Mouse (Mus musculus) adrenal gland (tissue): ENCODE data around the gene Sgms2.

ENCODE experiments used
- intact Hi-C: fragments of 180-260 bp; cut with DNase I; formaldehyde crosslinking; loops from one replicate; pipeline ENCODE4 v1.15.1; 2025

The Sgms2 gene

DNA sequence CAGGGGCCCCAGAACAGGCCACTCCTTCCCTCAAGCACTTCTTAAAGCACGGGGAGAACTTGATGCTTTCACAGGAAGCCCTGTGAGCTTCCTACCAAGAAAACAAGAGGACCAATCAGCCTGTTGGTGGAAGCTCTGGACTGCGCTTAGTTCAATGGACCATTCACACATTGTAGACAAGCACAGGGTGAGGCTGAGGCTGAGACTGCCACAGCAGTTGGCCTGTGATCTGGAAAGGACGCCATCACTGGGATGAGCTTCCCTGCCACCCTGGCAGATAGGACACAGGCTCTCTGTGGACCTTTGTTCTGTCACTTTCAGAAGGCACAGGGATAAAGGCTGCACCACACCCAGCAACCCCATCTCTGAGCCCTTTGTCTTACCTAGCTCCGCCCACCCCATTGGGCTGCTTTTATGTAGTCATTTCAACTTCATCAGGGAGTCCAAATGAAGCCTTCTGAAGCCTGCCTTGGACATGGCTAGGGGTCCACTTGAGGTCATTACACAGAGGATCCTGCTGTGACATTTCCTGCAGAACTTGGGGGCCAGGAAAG lies 175.2 kb downstream of the Sgms2 start:
- intact Hi-C loops: no loop called here

DNA sequence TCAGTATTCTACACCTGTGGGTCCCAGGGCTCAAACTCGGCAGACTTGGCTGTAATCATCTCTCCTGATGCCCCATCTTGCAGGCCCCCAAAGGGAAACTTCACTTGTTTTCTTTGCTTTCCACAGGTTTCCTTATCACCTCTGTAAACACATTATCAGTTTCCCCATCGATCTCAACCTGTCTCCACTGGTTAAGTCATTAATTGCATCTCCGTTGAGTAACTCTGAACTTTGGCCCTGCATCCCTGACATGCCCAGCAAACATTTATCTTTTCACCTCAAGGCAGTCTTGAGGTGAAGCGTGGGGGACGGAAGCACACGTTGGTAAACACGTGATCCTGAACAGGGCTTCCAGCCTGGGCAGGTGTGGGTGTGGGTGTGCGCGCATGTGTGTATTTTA lies 178.9 kb downstream of the Sgms2 start:
- intact Hi-C loops: no loop called here

DNA sequence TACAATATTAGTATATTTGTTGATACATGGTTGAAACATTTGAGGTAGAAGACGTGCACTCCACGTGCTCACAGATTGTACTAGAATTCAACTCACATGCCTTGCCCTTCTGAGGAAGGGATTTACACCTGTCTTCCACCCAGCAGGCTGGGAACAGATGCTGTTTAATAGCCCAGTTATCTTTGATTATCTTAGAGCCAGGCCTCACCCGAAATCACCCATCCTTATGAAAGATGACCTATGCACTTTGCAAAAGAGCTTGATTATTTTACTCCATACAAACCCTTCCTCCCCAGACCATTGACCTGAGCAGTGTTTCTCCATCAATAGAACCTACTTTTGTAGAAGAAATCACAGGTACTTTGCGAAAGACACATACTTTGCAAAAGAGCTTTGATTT lies 180.6 kb downstream of the Sgms2 start:
- intact Hi-C loops: no loop called here

DNA sequence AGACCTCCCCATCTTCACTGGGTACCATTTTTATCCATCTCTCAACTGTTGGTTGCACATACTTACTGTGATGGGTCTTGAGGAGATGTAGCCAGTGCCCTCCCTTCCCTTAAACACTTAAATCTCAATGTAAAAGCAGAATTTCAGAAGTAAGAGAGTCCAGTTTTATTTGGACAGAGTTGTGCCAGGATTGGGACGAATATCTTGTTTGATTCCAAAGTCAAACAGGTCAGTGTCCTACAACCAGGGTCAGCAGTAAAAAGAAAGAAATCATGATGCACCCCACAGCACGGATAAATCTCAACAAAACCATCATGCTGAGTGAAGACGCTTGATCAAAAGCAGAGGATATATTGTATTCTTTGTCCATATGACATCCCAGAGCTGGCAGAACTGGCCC lies 183.4 kb downstream of the Sgms2 start:
- intact Hi-C loops: no loop called here

DNA sequence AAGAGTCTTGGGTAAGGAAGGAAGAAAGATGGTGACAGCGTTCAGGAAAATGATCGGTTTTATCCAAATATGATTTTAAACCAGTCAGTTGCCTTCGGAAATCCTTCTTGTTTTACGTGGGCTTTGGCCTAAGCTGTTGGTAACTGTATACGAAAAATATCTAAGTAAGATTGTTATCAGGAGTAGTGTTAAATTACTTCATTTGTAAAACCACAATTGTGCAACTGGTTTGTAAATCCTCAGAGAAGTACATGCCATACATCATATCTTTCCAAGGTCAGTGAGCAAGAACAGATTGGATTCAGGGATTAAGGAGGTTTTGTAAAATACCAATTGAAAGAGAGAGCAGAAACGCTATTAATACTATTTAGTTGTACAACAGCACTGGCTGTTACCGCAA lies 185.0 kb downstream of the Sgms2 start:
- intact Hi-C loops: no loop called here

DNA sequence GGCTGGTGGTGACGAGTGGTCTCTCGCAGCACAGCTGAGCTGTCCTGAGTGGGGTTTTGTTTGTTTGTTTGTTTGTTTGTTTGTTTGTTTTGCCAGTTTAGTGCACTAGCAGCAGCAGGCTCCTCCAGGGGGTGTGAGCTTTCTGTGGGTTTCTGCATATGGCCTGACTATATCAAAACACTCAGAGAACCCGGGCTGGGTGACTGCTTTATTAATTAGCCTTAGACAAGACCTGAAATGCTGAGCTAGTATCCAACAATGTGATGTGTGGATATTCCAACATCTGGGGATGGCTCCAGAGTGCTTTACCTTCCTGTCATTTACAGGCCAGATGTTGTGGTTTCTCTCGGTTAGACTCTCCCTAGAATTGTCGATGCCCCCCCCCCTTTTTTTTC lies 187.9 kb downstream of the Sgms2 start:
- intact Hi-C loops: no loop called here

DNA sequence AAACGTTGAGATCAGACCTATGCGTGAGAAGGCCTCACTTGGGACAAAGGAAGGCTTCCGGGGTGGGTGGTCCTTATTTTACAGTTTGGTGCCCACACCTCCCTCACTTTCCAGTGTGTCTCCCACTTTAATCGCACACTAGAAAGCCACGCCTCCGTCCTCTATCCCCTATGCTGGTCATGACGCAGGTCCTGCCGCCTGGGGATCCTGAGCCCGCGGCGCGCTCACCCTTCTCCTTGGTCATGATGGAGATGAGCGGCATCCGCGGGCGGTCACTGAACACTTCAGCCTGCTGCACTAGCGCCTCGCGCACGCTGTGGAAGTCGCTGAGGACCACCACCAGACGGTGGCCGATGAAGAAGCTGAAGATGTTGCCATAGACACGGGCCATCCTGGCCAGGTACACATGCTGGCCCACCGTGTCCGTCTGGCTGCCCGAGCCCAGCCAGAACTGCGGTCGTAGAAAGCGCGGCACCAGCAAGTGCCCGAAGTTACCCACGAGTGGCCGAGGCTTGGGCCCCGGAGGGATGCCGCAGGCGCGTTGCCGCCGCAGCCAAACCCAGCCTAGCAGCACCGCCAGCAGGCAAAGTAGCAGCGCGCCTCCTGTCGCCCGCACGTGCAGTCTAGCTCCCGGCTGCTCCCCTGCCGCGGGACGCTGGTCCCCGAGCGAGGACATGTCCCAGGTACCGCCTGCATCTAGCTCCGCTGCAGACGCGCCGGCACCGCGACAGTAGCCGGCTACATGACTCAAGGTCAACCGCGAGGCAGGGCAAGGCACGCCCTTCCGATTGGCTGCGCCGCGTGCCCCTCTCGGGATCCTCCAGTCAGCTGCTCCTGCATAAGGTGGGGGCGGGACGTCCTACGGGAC lies 188.5 kb downstream of the Sgms2 start, which contains the start of gene Cyp2u1:
Cyp2u1 (minus strand) TSS at position 776 of the 868 bp plus-strand sequence.
- intact Hi-C loops: no loop called here

DNA sequence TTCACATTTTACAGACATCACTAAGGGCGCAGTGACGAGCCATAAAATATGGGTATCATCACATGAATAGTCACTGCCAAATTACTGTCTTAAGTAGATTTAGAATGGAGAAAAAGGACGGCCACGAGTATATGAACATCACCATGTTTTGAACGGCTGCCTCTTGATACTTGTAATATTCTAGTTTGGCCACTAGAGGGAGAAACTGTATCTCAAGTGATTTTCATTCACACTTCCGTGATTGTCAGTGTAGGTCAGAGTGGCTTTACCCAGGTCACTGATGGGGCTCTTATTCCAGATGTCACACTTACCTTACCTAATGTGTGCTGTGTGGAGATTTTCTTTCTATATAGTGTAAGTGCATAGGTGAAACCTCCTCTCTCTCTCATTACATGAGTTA lies 191.3 kb downstream of the Sgms2 start:
- intact Hi-C loops: no loop called here

DNA sequence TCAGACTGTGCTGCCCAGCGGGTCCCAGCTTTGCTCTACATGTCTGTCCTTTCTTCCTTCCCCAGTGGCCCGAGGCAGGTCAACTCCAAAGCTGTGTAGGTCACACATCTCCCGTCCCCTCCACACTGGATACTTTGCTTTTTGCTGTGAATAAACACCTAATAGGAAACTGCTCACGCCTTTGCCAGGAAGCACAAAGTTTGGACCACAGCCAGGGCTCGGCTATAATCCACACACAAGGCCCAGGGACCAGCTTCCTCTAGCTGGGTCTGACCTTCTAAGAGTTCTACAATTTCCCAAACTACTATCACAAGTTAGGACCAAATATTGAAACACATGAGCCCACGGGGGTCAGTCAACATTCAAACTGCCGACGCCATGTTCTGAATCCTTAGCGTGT lies 192.1 kb downstream of the Sgms2 start:
- intact Hi-C loops: no loop called here

DNA sequence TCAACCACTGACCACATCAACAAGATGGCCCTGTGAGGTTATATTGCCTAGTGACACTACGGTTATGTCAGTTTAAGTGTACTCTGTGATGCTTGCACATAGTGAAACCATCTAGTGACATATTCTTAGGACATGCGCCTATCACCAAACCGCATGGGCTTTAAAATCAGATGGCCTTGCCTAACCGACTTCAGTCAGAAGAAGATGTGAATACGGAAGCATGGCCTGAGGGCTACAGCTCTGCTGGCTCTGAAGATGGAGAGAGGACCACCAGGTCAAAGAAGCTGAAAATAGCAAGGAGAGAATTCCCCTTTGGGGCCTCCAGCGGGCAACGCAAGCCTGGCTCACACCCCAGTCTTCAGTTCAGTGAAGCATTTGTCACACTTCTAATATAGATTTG lies 194.3 kb downstream of the Sgms2 start:
- intact Hi-C loops: no loop called here

DNA sequence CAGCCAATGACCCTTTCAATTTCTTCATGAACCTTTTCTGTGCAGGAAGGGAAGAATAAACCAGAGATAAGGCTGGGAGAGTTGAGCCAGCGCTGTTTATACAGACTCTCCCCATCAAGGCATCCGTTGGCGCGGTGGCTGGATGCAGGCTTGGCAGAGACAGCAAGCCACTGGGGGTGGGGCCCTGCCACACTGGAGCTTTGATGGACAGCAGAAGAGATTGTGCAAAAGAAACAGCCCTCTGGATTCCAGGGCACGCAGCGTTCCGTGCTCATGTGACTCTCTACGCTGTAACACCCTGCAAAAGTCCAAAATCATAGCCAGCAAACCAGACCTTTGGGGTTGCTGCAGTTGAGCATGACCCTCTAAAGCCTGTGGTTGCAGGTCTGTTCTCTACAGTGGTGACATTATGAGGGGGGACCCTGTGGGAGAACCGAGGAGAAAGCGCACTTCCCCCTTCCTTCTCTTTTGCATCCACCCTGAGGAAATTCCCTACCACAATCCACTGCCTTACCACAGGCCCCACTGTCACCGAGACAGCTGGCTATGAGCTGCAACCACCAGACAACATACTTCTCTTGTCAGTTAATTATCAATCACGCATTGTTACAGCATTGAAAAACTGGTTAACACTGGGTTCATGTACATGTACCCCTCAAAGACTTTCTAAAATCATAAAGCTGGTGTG lies 195.6 kb downstream of the Sgms2 start:
- intact Hi-C loops: no loop called here

DNA sequence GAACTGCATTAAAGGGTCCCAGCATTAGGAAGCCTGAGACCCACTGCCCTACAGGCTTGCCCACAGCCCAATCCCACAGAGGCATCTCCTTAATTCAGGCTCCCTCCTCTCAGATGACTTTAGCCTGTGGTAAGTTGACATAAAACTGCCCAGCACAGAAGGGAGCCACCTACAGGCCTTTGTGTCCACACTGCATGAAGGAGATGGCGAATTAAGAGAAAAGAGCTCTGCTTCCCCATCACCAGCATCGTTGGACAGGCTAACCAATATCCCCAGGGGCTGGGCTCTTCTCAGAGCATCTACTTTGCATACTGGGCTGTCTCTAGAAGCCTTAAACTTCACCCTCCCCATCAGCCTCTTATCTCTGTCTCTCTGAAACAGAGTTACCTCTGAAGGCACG lies 196.7 kb downstream of the Sgms2 start:
- intact Hi-C loops: no loop called here

DNA sequence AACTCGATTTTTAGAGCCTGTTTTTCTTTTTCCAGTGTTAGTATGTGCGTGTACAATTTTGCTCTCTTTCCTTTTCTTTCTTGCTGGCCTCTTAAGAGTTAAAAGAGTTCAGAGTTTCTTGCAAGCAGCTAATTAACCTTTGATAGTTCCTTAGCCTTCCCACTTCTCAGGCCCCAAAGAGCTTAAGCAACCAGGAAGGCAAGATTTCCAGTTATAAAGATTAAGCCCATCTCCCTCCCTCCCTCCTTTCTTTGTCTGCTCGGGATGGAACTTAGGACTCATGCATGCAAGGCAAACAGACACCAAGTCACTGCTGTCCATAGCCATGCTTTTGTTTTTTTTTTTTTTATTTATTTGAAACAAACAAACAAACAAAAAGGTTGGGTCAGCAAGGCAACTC lies 198.3 kb downstream of the Sgms2 start:
- intact Hi-C loops: no loop called here

DNA sequence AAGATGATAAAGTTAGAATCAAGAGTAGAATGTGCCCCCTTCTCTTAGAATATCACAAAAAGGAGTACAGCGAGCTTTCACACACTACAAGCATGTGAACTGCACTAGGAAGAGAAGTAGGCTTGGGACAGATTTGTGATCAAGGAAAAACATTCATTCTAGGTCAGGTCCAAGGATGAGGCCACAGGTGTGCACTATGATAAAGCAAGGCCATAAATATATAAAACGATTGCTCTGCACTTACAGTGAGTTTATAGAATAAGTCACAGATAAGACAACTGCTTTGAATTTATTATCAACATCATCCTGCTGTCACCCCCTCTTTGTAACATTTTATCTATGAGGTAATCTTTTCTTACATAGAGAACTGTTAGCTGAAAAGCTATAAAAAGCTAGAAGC lies 198.9 kb downstream of the Sgms2 start:
- intact Hi-C loops: no loop called here

DNA sequence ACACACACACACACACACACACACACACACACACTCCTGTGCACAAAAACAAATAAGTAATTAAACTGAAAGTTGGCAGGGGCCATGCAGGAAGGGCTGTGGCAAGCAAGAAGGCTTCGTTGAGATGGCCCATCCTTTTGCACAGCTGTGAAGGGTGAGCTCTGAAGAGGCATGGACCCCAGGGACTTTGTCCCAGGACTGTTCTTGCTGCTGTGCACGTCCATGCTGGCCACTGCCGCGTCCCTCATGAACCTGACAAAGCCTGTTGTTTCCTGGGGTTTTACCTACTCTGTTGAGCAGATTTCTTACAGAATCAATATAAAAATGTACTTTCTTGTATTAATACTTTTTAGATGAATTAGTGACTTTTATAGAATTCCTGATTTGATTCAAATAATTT lies 199.3 kb downstream of the Sgms2 start:
- intact Hi-C loops: no loop called here

DNA sequence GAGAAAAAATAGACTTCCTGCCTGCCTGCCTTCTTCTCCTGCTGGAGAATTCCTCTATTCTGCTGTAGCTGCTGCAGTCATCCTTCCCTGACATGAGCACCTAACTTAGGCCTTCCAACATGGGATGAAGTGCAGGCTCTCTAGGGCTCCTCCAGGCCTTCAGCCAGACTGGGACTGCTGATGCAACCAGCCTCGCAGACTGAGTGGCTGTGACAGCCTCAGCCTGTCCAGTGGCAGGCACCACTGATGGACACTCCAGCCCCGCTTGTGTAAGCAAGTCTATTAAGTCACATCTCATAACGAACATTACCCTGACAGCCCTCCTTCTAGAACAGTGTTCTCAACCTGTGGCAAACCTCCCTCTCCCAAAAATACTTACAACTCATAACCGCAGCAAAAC lies 217.1 kb downstream of the Sgms2 start:
- intact Hi-C loops: no loop called here

DNA sequence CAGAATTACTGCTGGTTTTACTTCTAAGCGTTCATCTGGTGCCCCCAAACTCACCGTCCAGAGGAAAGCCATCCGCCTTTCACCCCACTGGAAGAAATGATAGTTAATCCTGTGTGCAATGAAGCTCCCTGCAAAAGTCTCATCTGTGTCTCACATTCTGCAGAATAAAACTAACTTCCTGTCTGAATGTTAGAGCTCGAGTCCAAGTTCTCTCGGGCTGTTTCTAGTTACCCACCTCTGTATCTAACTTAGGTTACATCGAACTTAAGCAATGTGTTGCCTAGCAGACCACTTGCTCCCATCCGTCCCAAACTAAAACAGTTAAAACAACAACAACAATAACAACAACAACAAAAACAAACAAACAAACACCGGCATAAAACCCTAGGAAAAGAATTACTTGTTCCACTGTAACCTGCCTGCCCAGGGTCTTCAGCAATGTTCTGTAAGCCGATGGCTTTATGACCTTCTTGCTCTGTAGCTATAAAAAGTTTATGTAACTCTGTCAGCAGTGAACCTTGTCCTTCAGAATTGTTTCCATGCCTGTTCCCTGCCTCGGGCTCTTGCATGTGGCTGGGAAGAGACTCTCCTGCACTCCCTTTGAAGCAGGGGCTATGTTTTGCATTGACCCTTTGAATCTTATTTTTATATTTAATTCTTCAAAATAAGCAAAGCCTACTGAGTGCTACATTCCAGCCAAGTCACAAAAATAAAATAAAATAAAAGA lies 218.7 kb downstream of the Sgms2 start:
- intact Hi-C loops: no loop called here

DNA sequence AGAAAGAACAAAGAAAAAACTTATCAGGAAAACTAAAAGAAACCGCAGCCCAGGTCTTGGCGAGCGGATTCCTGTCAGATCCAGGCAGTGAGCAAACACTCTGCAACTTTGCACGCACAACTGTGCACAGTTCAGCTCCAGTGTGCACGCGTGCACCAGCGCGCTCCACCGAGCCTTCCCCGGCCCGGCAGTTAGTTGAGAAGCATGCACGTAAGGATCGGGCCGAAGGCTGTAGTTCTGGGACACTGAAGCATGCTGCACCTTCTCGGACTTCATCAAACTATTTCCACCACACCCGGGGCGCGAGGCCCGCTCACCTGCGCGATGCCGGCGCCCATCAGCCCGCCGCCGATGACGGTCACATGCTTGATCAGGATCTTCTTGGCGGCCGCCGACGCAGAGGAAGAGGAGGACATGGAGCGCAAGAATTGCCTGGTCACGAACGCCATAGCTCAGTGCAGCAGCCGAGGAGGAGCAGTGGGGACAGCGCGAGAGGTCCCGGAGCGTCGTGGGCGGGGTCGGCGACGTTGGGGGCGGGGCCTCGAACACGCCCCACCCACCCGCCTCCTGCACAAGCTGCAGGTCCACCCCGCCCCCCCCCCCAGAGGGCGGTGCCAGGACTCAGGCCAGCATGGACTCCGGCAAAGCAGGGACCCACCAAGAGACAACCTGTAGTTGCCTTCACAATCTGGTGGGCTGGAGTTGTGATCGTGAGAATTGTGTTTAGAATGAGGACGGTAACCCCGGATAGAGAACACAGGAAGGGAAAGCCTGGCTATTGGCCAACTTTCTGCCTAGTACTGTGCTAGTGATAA lies 219.4 kb downstream of the Sgms2 start, which contains the start of gene Hadh:
Hadh (minus strand) TSS at position 543 of the 815 bp plus-strand sequence.
- intact Hi-C loops: no loop called here

DNA sequence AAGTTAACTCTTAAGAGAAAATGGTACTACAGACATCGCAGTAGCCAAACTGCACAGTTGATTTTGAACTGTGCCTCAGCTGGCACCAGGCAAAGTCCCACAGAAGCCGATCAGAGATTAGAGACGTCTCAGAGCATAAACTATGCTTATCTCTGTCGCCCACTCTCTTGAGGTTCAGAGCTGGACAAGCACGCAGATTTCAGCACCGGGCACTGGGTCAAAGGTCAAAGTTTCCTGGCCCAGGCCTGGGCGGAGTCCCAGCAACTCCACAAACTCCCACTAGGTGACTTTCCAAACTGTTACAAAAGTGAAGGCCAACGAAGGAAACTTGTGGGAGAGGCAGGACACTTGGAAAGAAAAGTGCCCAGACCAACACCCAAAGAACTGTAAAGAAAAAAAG lies 220.1 kb downstream of the Sgms2 start:
- intact Hi-C loops: no loop called here

DNA sequence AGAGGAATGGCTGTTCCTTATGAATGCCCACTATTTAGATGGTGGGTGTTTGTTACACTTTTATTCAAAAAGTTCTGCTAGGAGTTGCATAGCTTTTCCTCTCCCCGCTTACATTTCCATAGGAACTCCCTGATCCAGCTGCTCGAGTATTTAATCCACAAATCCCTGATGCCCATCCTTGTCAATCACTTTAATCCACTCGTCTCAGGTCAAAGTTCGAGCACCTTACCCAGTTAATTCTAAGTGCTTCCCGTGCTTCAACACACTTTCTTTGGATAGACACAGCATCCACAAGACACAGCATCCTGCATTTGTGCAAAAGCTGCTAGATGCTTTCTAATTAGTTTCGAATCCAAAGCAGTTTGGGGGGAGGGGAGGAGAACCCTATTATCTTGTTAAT lies 220.8 kb downstream of the Sgms2 start:
- intact Hi-C loops: no loop called here
